Mouse (Mus musculus) stomach, embryonic 16.5 days (tissue): Measurements from ENCODE around the gene Itsn2. TPM values are rescaled to one million over a fixed set of nuclear protein-coding genes. Genes with fewer than 3 reads are reported as not detected.

Experiments used
- ATAC-seq: fragments of 200-750 bp; cut with Nextera tagmentation; 2 replicates; pipeline ENCODE4 v1.8.0; 2017; ENCODE audit warnings: moderate number of reproducible peaks, moderate TSS enrichment; ENCODE audit not compliant: insufficient read depth, low FRiP score
- H3K27ac ChIP-seq: fragments of 300-500 bp; sonication (generic); 2 replicates; pipeline ENCODE4 v1.5.1; 2014; ENCODE audit warnings: low read length
- H3K27me3 ChIP-seq: fragments of 300-500 bp; sonication (generic); 2 replicates; pipeline ENCODE4 v1.6.1; 2014; ENCODE audit warnings: low read length, control low read depth, mixed read lengths; ENCODE audit not compliant: control insufficient read depth, insufficient read depth
- H3K36me3 ChIP-seq: fragments of 300-500 bp; sonication (generic); 2 replicates; pipeline ENCODE4 v1.6.1; 2014; ENCODE audit warnings: low read length; ENCODE audit not compliant: control insufficient read depth, insufficient read depth
- H3K4me1 ChIP-seq: fragments of 300-500 bp; sonication (generic); 2 replicates; pipeline ENCODE4 v1.6.1; 2014; ENCODE audit warnings: low read length, control low read depth, mixed read lengths; ENCODE audit not compliant: control insufficient read depth, insufficient read depth
- H3K4me2 ChIP-seq: fragments of 300-500 bp; sonication (generic); 2 replicates; pipeline ENCODE4 v1.6.1; 2014; ENCODE audit warnings: low read depth, low read length, mixed read lengths
- H3K4me3 ChIP-seq: fragments of 300-500 bp; sonication (generic); replicated peaks from 2 replicates; pipeline ENCODE4 v1.5.1; 2014; ENCODE audit warnings: mild to moderate bottlenecking, low read length
- H3K9ac ChIP-seq: fragments of 300-500 bp; sonication (generic); 2 replicates; pipeline ENCODE4 v1.6.1; 2014; ENCODE audit warnings: low read length
- H3K9me3 ChIP-seq: fragments of 300-500 bp; sonication (generic); replicated peaks from 2 replicates; pipeline ENCODE4 v1.6.1; 2016; ENCODE audit warnings: low read length, control low read depth; ENCODE audit not compliant: control insufficient read depth
- WGBS: fragments of 180-500 bp; shearing (Covaris S2); extraction: QIAGEN DNeasy Blood & Tissue Kit; methylation state at CpG from one replicate; pipeline ENCODE4 v1.1.7; 2014; 5-methylcytosine and 5-hydroxymethylcytosine counted together
- polyA plus RNA-seq: library from polyadenylated mRNA; unstranded; fragments of >200 nt; fragmentation: Nextera tagmentation; extraction: Ambion mirVana; gene quantifications from 2 replicates; pipeline ENCODE4 v1.2.1, GENCODE M21; 2015

Gene Itsn2
- polyA plus RNA-seq, 1 experiment from 2014 or later: 33.3 TPM

DNA sequence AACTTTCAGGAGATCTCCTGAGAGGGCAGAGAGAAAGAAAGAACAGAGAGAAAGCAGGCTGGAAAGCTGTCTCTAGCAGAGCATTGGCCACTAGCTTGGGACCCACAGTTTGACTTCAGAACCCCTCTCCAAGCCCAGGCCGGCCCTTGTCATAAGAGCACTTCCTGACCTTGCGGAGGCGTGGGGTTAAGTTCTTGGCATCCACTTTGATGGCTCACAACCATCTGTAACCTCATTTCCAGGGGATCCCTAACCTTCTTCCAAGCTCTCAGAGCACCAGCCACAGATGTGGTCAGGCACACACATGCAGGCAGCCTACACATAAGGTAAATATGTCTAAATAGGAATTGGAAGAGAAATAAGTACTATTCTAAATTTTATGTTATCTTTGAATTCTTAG, 35.0 kb upstream of the Itsn2 start:
- Histone ChIP-seq H3K36me3 (no peaks in the 10 kb centered on the region), H3K27ac (no peak overlapping the region), H3K4me1 (no peaks in the 10 kb centered on the region), H3K9me3 (no peaks in the 10 kb centered on the region), H3K4me2 (no peak overlapping the region), H3K27me3 (no peaks in the 10 kb centered on the region), H3K9ac (no peak overlapping the region), H3K4me3 (no peak overlapping the region)
- 76% methylated on average over 3 of the region's 3 CpGs for WGBS
- ATAC-seq: no peak

DNA sequence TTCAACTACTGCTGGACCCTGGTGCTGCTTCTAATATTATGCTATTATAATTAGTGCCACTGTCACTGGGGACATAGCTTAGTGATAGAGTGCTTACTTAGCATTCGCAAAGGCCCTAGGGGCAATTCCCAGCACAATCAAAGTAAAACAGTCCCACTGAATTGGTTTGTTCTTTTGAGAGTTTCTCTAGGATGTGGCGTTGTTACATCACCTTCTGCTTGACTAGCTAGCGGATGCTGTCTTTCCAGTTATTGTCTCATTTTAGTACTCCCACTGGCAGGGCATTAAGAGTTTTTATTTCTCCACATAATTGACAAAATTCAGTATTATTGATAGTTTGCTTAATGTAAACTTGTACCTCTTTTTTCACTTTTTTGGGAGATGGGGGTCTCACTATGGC, 34.4 kb upstream of the Itsn2 start:
- Histone ChIP-seq H3K27me3 (no peaks in the 10 kb centered on the region), H3K36me3 (no peaks in the 10 kb centered on the region), H3K4me1 (no peaks in the 10 kb centered on the region), H3K27ac (no peak overlapping the region), H3K4me2 (no peak overlapping the region), H3K9ac (no peak overlapping the region), H3K4me3 (no peak overlapping the region), H3K9me3 (no peaks in the 10 kb centered on the region)
- 97% methylated on average over 3 of the region's 3 CpGs for WGBS
- no peak for ATAC-seq

DNA sequence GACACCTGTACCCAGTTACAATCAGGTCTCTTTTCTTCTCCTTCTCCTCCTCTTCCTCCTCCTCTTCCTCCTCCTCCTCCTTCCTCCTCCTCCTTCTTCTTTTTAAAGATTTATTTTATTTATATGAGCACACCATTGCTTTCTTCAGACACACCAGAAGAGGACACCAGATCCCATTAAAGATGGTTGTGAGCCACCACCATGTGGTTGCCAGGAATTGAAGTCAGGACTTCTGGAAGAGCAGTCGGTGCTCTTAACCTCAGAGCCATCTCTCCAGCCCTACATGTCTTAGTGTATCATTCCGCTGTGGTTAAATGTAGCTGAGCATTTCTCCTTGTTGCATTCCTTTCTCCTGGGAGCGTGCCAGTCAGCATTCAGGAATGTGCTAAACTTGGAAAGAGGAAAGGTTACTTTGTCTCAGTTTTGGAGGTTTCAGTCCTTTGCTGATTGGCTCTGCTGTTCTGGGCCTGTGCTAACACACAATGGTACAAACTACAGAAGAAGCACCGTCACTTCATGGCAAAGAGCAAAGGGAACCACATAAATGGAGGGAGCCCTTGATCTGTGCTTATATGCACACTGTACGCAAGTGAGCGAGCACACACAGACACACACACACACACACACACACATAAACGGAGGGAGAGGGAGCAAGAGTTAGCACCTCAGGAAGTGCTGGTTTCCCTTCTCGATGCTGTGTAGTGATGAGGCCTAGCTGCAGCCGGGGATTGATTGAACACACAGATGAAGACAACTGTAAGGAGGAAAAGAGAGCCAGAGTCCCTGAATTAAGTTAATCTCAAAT, 33.8 kb upstream of the Itsn2 start:
- H3K4me1 ChIP-seq: no peaks in the 10 kb centered on the region
- ATAC-seq: peak; percentile 78
- WGBS: 57% methylated on average over 9 of the region's 9 CpGs
- H3K9ac ChIP-seq: no peak overlapping the region
- H3K27me3 ChIP-seq: no peaks in the 10 kb centered on the region
- H3K9me3 ChIP-seq: no peaks in the 10 kb centered on the region
- H3K4me2 ChIP-seq: no peak overlapping the region
- no peak overlapping the region for H3K4me3 ChIP-seq
- H3K27ac ChIP-seq: no peak overlapping the region
- no peaks in the 10 kb centered on the region for H3K36me3 ChIP-seq

DNA sequence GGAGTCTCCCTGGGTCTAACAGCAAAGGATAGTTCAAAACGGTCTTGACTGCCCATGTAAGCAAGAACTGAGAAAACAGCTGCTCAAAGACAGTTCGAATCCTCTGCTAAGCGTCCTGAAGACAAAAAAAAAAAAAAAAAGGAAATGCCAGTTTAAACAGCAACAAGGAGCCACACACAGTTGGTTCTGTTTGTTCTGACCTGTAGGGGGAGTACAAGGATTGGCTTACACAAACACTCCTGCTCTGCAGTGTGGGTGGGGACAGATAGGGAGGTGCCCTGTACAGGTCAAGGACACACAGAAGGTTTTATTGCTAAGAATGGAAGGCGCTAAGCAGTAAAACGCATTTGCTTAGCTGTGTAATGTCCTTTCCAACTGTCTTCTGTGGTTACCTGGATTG, 20.6 kb upstream of the Itsn2 start:
- H3K4me2 ChIP-seq: no peak overlapping the region
- 20% methylated on average over 5 of the region's 5 CpGs for WGBS
- ATAC-seq: peak; percentile 82; the same call in 1 of the 2 replicates
- no peaks in the 10 kb centered on the region for H3K36me3 ChIP-seq
- no peaks in the 10 kb centered on the region for H3K4me1 ChIP-seq
- H3K9me3 ChIP-seq: no peaks in the 10 kb centered on the region
- no peak overlapping the region for H3K4me3 ChIP-seq
- no peaks in the 10 kb centered on the region for H3K27me3 ChIP-seq
- H3K27ac ChIP-seq: no peak overlapping the region
- H3K9ac ChIP-seq: no peak overlapping the region

- ATAC-seq: no peak
- H3K9me3 ChIP-seq: no peaks in the 10 kb centered on the region
- no peak overlapping the region for H3K4me3 ChIP-seq
- no peak overlapping the region for H3K4me2 ChIP-seq
- H3K4me1 ChIP-seq: no peaks in the 10 kb centered on the region
- no peaks in the 10 kb centered on the region for H3K27me3 ChIP-seq
- no peak overlapping the region for H3K27ac ChIP-seq
- 78% methylated on average over 4 of the region's 4 CpGs for WGBS
- no peak overlapping the region for H3K9ac ChIP-seq
- no peaks in the 10 kb centered on the region for H3K36me3 ChIP-seq
Observed at GRCm38 (mm10) chr12:4574065-4574464, 18.4 kb upstream of the Itsn2 start.

- Histone ChIP-seq H3K9me3 (no peaks in the 10 kb centered on the region), H3K36me3 (no peaks in the 10 kb centered on the region), H3K4me1 (no peaks in the 10 kb centered on the region), H3K27ac (no peak overlapping the region), H3K9ac (no peak overlapping the region), H3K27me3 (no peaks in the 10 kb centered on the region), H3K4me3 (no peak overlapping the region), H3K4me2 (no peak overlapping the region)
- no peak for ATAC-seq
Observed at GRCm38 (mm10) chr12:4582326-4582725, 10.1 kb upstream of the Itsn2 start.

DNA sequence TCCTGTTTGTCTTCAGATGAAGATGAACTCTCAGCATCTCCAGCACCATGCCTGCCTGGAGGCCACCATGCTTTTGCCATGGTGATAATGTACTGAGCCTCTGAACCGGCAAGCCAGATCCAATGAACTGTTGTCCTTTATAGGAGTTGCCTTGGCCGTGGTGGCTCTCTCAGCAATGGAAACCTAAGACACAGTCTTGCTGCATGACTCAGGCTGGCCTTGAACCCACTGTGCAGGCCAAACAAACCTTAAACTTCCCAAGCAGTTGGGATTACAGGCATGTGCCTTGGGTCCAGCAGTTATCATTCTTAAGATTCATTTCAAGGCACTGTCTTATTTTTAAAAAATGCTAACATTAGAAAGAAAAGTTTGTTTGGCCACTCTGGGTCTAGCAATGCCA, 4.6 kb upstream of the Itsn2 start:
- no peak overlapping the region for H3K27ac ChIP-seq
- no peak overlapping the region for H3K4me3 ChIP-seq
- H3K9ac ChIP-seq: no peak overlapping the region
- ATAC-seq: no peak
- H3K27me3 ChIP-seq: no peaks in the 10 kb centered on the region
- 72% methylated on average over 2 of the region's 2 CpGs for WGBS
- H3K4me1 ChIP-seq: no peaks in the 10 kb centered on the region
- no peaks in the 10 kb centered on the region for H3K36me3 ChIP-seq
- H3K4me2 ChIP-seq: no peak overlapping the region
- H3K9me3 ChIP-seq: no peaks in the 10 kb centered on the region

DNA sequence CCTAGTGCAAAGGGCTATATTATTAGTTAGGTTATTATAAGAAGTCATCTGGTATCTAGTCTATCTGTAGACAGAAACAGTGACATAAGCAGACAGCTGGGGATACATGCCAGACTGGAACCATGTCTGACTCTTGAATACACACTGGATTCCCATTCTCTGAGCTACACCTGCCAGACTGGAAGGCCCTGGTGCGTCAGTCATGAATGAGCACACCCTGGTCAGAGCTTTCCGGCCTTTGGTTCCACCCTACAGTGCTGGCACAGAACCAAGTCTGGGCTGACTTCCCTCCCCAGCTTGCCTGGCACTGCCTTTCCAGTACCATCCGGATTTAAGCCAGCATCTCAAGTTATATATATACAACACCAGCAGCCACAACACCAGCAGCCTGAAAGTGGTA, 3.8 kb upstream of the Itsn2 start:
- Histone ChIP-seq H3K36me3 (no peaks in the 10 kb centered on the region), H3K9me3 (no peaks in the 10 kb centered on the region), H3K4me1 (no peaks in the 10 kb centered on the region; the same call in 1 of the 2 replicates), H3K27ac (no peak overlapping the region), H3K27me3 (no peaks in the 10 kb centered on the region), H3K9ac (no peak overlapping the region), H3K4me3 (no peak overlapping the region), H3K4me2 (no peak overlapping the region)
- WGBS: 65% methylated on average over 3 of the region's 3 CpGs
- peak; percentile 51; the same call in 1 of the 2 replicates for ATAC-seq

DNA sequence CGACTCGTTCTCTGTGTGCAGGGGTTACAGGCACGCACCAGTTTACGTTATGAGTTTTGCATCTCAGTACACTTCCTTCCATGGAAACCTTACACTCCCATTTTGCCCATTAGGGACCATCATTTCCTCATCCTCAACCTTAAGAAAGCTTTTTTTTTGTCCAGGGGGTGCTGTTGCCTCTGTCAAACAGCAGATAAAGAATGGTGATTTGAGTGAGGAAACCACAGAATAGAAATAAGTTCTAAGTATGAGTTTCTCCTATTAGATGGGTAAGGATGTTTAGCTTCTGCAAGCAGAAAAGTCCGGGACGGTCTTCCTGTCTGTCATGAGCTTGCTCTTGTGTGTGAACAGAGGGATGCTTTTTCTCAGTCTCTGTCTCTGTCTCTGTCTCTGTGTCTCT, 413 bp upstream of the Itsn2 start:
- H3K9me3 ChIP-seq: no peaks in the 10 kb centered on the region
- H3K4me3 ChIP-seq: peak overlapping the region; percentile 90
- WGBS: 46% methylated on average over 6 of the region's 6 CpGs
- ATAC-seq: no peak
- peak overlapping the region; percentile 85 for H3K4me2 ChIP-seq
- H3K27me3 ChIP-seq: no peaks in the 10 kb centered on the region
- H3K36me3 ChIP-seq: no peaks in the 10 kb centered on the region
- H3K27ac ChIP-seq: no peak overlapping the region
- H3K9ac ChIP-seq: peak overlapping the region; percentile 97; the same call in 1 of the 2 replicates
- H3K4me1 ChIP-seq: peaks cover 6% of the 10 kb centered on the region
